Comparison of ENCODE assay signal across 26 mouse cellular contexts in the genomic region with DNA sequence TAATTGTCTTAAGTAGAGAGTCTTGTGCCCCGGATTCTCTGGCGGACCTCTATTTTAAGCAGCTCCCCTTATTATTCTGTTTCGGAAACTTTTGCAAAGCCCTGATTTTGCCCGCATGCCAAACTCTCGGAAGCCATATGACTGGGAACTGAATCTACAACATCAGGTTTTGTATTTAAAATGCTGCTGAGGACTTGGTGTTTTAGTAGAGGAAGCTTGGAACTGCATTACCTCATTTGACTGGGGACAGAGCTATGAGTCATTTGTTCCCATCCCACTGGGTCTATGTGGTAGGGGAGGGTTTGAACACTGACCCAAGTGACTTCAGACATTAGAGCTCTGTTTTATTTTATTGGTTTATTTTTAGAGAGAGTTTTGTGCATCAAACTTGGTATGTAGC. TPM values are rescaled to one million over a fixed set of nuclear protein-coding genes. Genes with fewer than 3 reads are reported as not detected.
DNase-seq lines count a peak whose midpoint lies in the region; ATAC-seq and TF ChIP-seq lines count a peak whose summit lies in the region.
"Had no signal": no experiment of that assay in that cellular context is flagged by ENCODE, and none has a peak within 500 bp of the region (broad histone marks: within the 10 kb centered on the region; RNA-seq: fewer than 3 reads in every experiment).

No protein-coding gene starts in this region.

- 0 out of 2 replicates have a peak, but pooled peaks have one; percentile 40 for ATAC-seq in kidney, postnatal 0 days (replicated peaks; ENCODE audit: low FRiP score, low read depth)
- ATAC-seq: forebrain, embryonic 14.5 days; midbrain, embryonic 13.5 days had no signal

- no peak overlapping the region for H3K27ac ChIP-seq in kidney, postnatal 0 days
- no peak overlapping the region for H3K27ac ChIP-seq in kidney, adult 2 months (ENCODE audit: insufficient read depth, low read depth, low read length)
- H3K27ac ChIP-seq in gastrocnemius, adult 2 months, result no peak overlapping the region
- H3K27ac ChIP-seq: heart, embryonic 13.5 days; midbrain, embryonic 13.5 days; neural tube, embryonic 15.5 days had no signal

- no peak for DNase-seq in kidney, postnatal 0 days (ENCODE audit: low spot score)
- DNase-seq in kidney, adult 2 months, result no peak
- peak; percentile 2 for DNase-seq in lung, postnatal 10 days
- no peak for DNase-seq in lung, adult 2 months
- peak; percentile 24 to 52 for DNase-seq in left cerebral cortex, postnatal 14 days (ENCODE audit: low spot score in 2 of 2)
- no peak for DNase-seq in gastrocnemius, adult 2 months
- DNase-seq in gastrocnemius, postnatal 14 days, result no peak
- DNase-seq: adrenal gland, adult 2 months; cerebellum, postnatal 25 days; kidney, adult 18-20 months; kidney, postnatal 25 days; lung, embryonic 14.5 days; spleen, adult 18-20 months; thymus, adult 2 months had no signal

- H3K4me1 ChIP-seq in kidney, postnatal 0 days (replicated peaks; ENCODE audit: insufficient read depth, low read length), result no peaks in the 10 kb centered on the region
- no peaks in the 10 kb centered on the region for H3K4me1 ChIP-seq in kidney, adult 2 months (ENCODE audit: control insufficient read depth, insufficient read depth, low read length)
- no peaks in the 10 kb centered on the region for H3K4me1 ChIP-seq in lung, adult 2 months (ENCODE audit: control insufficient read depth, insufficient read depth, low read length)
- H3K4me1 ChIP-seq: midbrain, embryonic 13.5 days had no signal

- H3K9ac ChIP-seq in kidney, postnatal 0 days (ENCODE audit: low read depth, low read length), result no peak overlapping the region
- H3K9ac ChIP-seq: heart, embryonic 13.5 days; lung, embryonic 14.5 days; midbrain, embryonic 13.5 days; neural tube, embryonic 15.5 days had no signal

- H3K4me2 ChIP-seq in kidney, postnatal 0 days (ENCODE audit: low read length), result no peak overlapping the region
- H3K4me2 ChIP-seq: heart, embryonic 13.5 days; lung, embryonic 14.5 days; midbrain, embryonic 13.5 days; neural tube, embryonic 15.5 days had no signal

- H3K27me3 ChIP-seq in kidney, postnatal 0 days (ENCODE audit: insufficient read depth, low read length), result no peaks in the 10 kb centered on the region
- no peaks in the 10 kb centered on the region for H3K27me3 ChIP-seq in kidney, adult 2 months (replicated peaks; ENCODE audit: control insufficient read depth, insufficient read depth, low read length)
- H3K27me3 ChIP-seq: heart, embryonic 13.5 days; midbrain, embryonic 13.5 days; neural tube, embryonic 15.5 days had no signal

- no peak for TF ChIP-seq POLR2A in kidney, adult 2 months (IDR thresholded peaks at IDR 0.05; ENCODE audit: low read depth, low read length)
- no peak for TF ChIP-seq POLR2A in lung, adult 2 months (IDR thresholded peaks at IDR 0.05; ENCODE audit: borderline replicate concordance, extremely low read depth, low read depth, low read length)

- intact Hi-C loops in left cerebral cortex, postnatal 14 days (cut with DNase I), result no loop called here
- intact Hi-C loops in gastrocnemius, adult 2 months (cut with DNase I), result no loop called here
- intact Hi-C loops in gastrocnemius, postnatal 14 days (cut with DNase I; ENCODE audit: low total_unique reads), result no loop called here

- no peak overlapping the region for H3K4me3 ChIP-seq in kidney, postnatal 0 days (replicated peaks; ENCODE audit: low read depth, low read length)
- H3K4me3 ChIP-seq in kidney, adult 2 months (ENCODE audit: insufficient read depth, low read depth, low read length), result no peak overlapping the region
- no peak overlapping the region for H3K4me3 ChIP-seq in lung, adult 2 months (replicated peaks; ENCODE audit: extremely low read depth, low read depth, low read length)
- H3K4me3 ChIP-seq in gastrocnemius, adult 2 months, result no peak overlapping the region
- H3K4me3 ChIP-seq: erythroblast, embryonic 14.5 days; heart, embryonic 13.5 days; midbrain, embryonic 13.5 days; myocyte; neural tube, embryonic 15.5 days had no signal

- 90% methylated on average over 5 of the region's 5 CpGs for WGBS in kidney, postnatal 0 days
- 87% methylated on average over 5 of the region's 5 CpGs for WGBS in kidney, adult 2 months
- 79% methylated on average over 5 of the region's 5 CpGs for WGBS in lung, adult 2 months

- H3K36me3 ChIP-seq in kidney, postnatal 0 days (ENCODE audit: insufficient read depth, low read length), result no peaks in the 10 kb centered on the region
- H3K36me3 ChIP-seq in kidney, adult 2 months (ENCODE audit: control insufficient read depth, insufficient read depth, low read length), result no peaks in the 10 kb centered on the region
- H3K36me3 ChIP-seq: heart, embryonic 13.5 days; midbrain, embryonic 13.5 days; neural tube, embryonic 15.5 days had no signal

- no peaks in the 10 kb centered on the region for H3K9me3 ChIP-seq in kidney, postnatal 0 days (replicated peaks; ENCODE audit: low read length)
- H3K9me3 ChIP-seq: heart, embryonic 13.5 days; midbrain, embryonic 13.5 days; neural tube, embryonic 15.5 days had no signal

- TF ChIP-seq CTCF in kidney, postnatal 0 days (IDR thresholded peaks at IDR 0.05; ENCODE audit: low read depth), result no peak
- TF ChIP-seq CTCF in kidney, adult 2 months (conservative IDR thresholded peaks at IDR 0.05; ENCODE audit: insufficient read depth, insufficient read length, low read depth, low read length), result no peak
- TF ChIP-seq CTCF in lung, adult 2 months (IDR thresholded peaks at IDR 0.05; ENCODE audit: insufficient read depth, low read length), result no peak
- TF ChIP-seq CTCF in gastrocnemius, adult 2 months (IDR thresholded peaks at IDR 0.05), result no peak

RNA-seq across cellular contexts. Expression of a gene that starts 38.2 kb away (rescaled TPM):
- polyA plus RNA-seq in kidney, postnatal 0 days (2015; fragmentation: Nextera tagmentation; extraction: Ambion mirVana), result not detected in 2 replicates
- not detected in 2 replicates for polyA plus RNA-seq in kidney, adult 2 months (2012; rRNA removed)
- not detected in 2 replicates for polyA plus RNA-seq in lung, adult 2 months (2012; rRNA removed)
- not detected for total RNA-seq in left cerebral cortex, postnatal 14 days (2021)
- not detected for total RNA-seq in gastrocnemius, adult 2 months (2021)
- not detected for total RNA-seq in gastrocnemius, postnatal 14 days (2021)
- total RNA-seq: adrenal gland, adult 2 months; gastrocnemius, adult 18-20 months; hematopoietic stem cell, adult 5-6 weeks; left cerebral cortex, adult 8-10 months; liver, adult 2 months; megakaryocyte progenitor cell, adult 5-6 weeks had no signal
- polyA plus RNA-seq: adrenal gland, adult 2 months; erythroblast, embryonic 14.5 days; forebrain, embryonic 14.5 days; heart, embryonic 13.5 days; liver, adult 2 months; lung, embryonic 14.5 days; midbrain, embryonic 13.5 days; myocyte; neural tube, embryonic 15.5 days; stomach, embryonic 14.5 days; thymus, adult 2 months had no signal

Comparison
In these comparisons a context has a peak if more than half of its experiments do, and no peak if none do; other contexts are left out.
1. DNase-seq: peak in lung, postnatal 10 days (single experiment) and left cerebral cortex, postnatal 14 days (2 of 2); none in kidney, postnatal 0 days (single experiment), kidney, adult 2 months (single experiment), lung, adult 2 months (single experiment), gastrocnemius, adult 2 months (single experiment) and gastrocnemius, postnatal 14 days (single experiment).